Mouse (Mus musculus) forebrain, embryonic 15.5 days (tissue): ENCODE data around the gene Nup188. TPM values are rescaled to one million over a fixed set of nuclear protein-coding genes. Genes with fewer than 3 reads are reported as not detected.

Experiments
- ATAC-seq: fragments of 200-750 bp; cut with Nextera tagmentation; replicated peaks from 2 replicates; pipeline ENCODE4 v1.8.0; 2017; ENCODE audit warnings: mild to moderate bottlenecking, moderate TSS enrichment, moderate library complexity
- H3K27ac ChIP-seq: fragments of 300-500 bp; sonication (generic); replicated peaks from 2 replicates; pipeline ENCODE4 v1.5.1; 2015; ENCODE audit warnings: mild to moderate bottlenecking, inconsistent platforms
- H3K27me3 ChIP-seq: fragments of 300-500 bp; sonication (generic); 2 replicates; pipeline ENCODE4 v1.6.1; 2015; ENCODE audit warnings: inconsistent platforms
- H3K36me3 ChIP-seq: fragments of 300-500 bp; sonication (generic); 2 replicates; pipeline ENCODE4 v1.6.1; 2015; ENCODE audit warnings: mild to moderate bottlenecking, inconsistent platforms
- H3K4me1 ChIP-seq: fragments of 300-500 bp; sonication (generic); 2 replicates; pipeline ENCODE4 v1.6.1; 2015; ENCODE audit warnings: inconsistent platforms
- H3K4me2 ChIP-seq: fragments of 300-500 bp; sonication (generic); replicated peaks from 2 replicates; pipeline ENCODE4 v1.6.1; 2015; ENCODE audit warnings: mild to moderate bottlenecking, inconsistent platforms
- H3K4me3 ChIP-seq: fragments of 300-500 bp; sonication (generic); 2 replicates; pipeline ENCODE4 v1.5.1; 2015; ENCODE audit warnings: mild to moderate bottlenecking, inconsistent platforms
- H3K9ac ChIP-seq: fragments of 300-500 bp; sonication (generic); replicated peaks from 2 replicates; pipeline ENCODE4 v1.6.1; 2015; ENCODE audit warnings: mild to moderate bottlenecking, inconsistent platforms
- H3K9me3 ChIP-seq: fragments of 300-500 bp; sonication (generic); 2 replicates; pipeline ENCODE4 v1.6.1; 2016; ENCODE audit warnings: inconsistent platforms
- WGBS: fragments of 180-500 bp; shearing (Covaris S2); methylation state at CpG from one replicate; pipeline ENCODE4 v1.1.7; 2015; ENCODE audit warnings: mixed read lengths; 5-methylcytosine and 5-hydroxymethylcytosine counted together
- polyA plus RNA-seq: library from polyadenylated mRNA; unstranded; fragments of >200 nt; fragmentation: Nextera tagmentation; extraction: Ambion mirVana; gene quantifications from 2 replicates; pipeline ENCODE4 v1.2.1, GENCODE M21; 2015

Nup188 gene
- polyA plus RNA-seq, 1 experiment from 2014 or later, result 23.5 TPM

DNA sequence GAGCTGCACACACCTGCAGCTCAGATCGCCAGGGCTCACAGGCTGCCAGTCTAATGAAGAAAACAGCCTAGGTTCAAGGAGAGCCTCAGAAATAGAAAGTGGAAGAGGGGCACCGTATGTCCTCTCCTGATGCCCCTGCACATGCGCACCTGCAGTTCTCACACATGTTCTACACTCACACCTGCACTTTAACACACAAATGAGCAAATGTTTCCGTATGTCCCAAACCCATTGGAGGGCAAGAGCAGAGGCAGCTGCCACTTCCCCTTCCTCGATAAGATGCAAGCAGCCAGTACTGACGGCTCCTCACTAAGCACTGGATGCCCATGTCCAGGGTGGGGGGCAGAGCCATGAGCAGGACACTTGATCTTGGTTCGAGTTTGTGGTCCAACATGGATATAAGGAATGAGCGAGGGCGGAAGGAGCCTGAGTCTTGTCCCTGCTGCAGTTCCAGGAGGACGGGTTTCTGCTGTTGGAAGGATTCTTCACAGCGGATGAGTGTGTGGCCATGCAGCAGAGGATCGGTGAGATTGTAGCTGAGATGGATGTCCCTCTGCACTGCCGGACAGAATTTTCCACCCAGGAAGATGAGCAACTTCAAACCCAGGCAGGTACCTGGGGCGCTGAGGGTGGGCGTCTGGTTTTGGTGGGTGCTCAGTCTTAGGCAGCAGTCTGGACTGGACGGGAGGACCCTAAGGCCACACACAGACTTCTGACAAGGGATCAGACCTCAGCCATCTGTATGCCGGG, 16.8 kb upstream of the Nup188 start:
- WGBS, result 89% methylated on average over 17 of the region's 17 CpGs

DNA sequence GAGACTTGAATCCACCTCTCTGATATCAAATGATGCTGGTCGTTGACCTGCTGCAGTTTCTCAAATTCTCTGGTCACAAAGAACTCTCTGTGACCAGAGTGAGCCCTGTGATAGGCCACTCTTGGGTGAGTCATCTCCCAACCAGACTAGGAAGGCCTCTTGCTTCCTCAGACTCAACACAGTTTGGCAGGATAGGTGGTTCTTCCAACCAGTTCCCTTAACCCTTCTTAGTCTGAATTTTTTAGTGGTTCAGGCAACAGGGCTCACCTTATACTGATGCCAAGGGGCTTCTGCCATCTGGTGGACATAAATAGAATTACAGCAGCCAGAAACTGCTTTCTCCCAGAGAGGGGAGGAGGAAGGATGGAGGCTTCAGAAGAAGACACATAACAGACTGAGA, 16.1 kb upstream of the Nup188 start:
- H3K9ac ChIP-seq, result no peak overlapping the region
- H3K9me3 ChIP-seq, result no peaks in the 10 kb centered on the region
- peak; percentile 79; the same call in 1 of the 2 replicates for ATAC-seq
- no peak overlapping the region for H3K4me2 ChIP-seq
- peaks cover 6% of the 10 kb centered on the region for H3K36me3 ChIP-seq
- 0 out of 2 replicates have a peak overlapping the region, but pooled peaks have one; percentile 24 for H3K27ac ChIP-seq
- H3K4me3 ChIP-seq, result no peak overlapping the region
- H3K27me3 ChIP-seq, result no peaks in the 10 kb centered on the region
- H3K4me1 ChIP-seq, result peaks cover 15% of the 10 kb centered on the region
- WGBS, result 38% methylated on average over 1 of the region's 1 CpGs

More for the DNA sequence above, 16.8 kb upstream of the Nup188 start:
- Histone ChIP-seq H3K27ac (peak overlapping the region; percentile 24; the same call in 1 of the 2 replicates), H3K4me2 (no peak overlapping the region), H3K36me3 (peaks cover 11% of the 10 kb centered on the region), H3K9ac (no peak overlapping the region), H3K27me3 (no peaks in the 10 kb centered on the region), H3K9me3 (no peaks in the 10 kb centered on the region), H3K4me1 (peaks cover 20% of the 10 kb centered on the region), H3K4me3 (no peak overlapping the region)
- ATAC-seq, result no peak

DNA sequence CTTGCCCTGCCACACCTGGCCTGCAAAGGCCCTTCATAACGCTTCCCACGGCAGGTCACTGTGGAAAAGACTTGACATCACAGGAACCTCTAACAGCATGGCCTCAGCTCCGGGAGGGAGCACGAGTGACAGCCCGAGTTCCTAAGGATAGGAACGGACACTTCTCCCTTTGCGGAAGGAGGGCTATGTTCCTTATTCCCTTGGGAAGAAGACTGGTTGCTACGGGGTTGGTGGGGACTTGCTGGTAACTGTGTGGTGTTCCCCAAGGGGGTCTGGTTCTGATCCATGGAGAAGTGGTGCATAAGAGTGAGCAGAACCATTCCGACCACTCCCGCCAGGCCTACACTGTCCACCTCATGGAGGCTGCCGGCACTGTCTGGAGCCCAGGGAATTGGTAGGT, 5.5 kb upstream of the Nup188 start, which contains the start of gene Gm28038:
Gene Gm28038, plus strand, starts transcription at position 301 of the 400 bp plus-strand sequence.
- Histone ChIP-seq H3K4me1 (peaks cover 9% of the 10 kb centered on the region), H3K9ac (no peak within 1 kb of the TSS), H3K4me2 (no peak within 1 kb of the TSS), H3K4me3 (no peak within 1 kb of the TSS), H3K36me3 (peaks cover 12% of the 10 kb centered on the region), H3K27ac (no peak within 1 kb of the TSS), H3K9me3 (no peaks in the 10 kb centered on the region), H3K27me3 (no peaks in the 10 kb centered on the region)
- no peak for ATAC-seq
- WGBS, result 91% methylated on average over 11 of the region's 11 CpGs

DNA sequence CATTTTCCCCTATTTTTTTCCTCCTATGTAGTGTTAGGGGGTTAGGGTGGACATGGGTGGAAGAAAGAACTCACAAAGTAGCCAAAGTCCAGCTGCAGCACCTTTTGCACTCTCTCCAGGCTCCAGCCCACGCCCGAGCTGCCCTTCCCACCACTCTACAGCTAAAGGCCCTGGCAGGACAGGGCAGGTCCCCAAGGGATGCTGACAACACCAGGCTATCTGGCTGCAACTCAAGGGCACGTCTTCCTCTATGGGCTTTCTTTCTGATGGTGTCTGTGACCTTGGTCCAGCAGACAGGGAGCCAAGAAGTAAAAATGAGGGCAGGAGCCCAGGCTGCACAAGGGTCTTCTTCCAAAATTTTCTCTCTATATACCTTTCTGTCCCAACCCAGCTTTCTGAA, 4.5 kb upstream of the Nup188 start:
- no peak overlapping the region for H3K4me2 ChIP-seq
- H3K27me3 ChIP-seq, result no peaks in the 10 kb centered on the region
- H3K27ac ChIP-seq, result no peak overlapping the region
- no peaks in the 10 kb centered on the region for H3K9me3 ChIP-seq
- H3K9ac ChIP-seq, result no peak overlapping the region
- 79% methylated on average over 3 of the region's 3 CpGs for WGBS
- no peak for ATAC-seq
- H3K4me1 ChIP-seq, result peaks cover 9% of the 10 kb centered on the region
- no peak overlapping the region for H3K4me3 ChIP-seq
- peaks cover 12% of the 10 kb centered on the region for H3K36me3 ChIP-seq

DNA sequence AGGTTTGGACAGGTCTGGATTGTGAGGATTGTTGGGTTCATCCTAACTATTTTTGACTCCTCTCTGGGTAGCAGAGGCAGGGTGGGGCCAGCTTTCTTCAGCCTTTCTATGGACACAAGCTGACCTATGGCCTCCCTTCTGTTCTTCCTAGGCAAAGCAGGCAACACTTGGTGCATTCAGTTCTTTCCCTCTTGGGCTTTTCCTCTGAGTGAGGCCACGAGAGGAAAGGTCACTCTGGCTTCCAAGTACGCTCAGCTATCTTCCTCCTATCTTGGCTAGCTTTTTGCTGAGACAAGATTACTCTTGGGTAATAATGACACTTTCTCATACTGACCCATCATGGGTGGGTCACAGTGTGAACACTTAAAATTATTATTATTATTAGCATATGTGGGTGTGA, 3.0 kb upstream of the Nup188 start:
- Histone ChIP-seq H3K4me2 (no peak overlapping the region), H3K4me1 (peaks cover 24% of the 10 kb centered on the region), H3K27me3 (no peaks in the 10 kb centered on the region), H3K4me3 (no peak overlapping the region), H3K36me3 (peaks cover 8% of the 10 kb centered on the region), H3K9ac (no peak overlapping the region), H3K9me3 (no peaks in the 10 kb centered on the region), H3K27ac (no peak overlapping the region)
- no peak for ATAC-seq
- WGBS, result 93% methylated on average over 2 of the region's 2 CpGs

DNA sequence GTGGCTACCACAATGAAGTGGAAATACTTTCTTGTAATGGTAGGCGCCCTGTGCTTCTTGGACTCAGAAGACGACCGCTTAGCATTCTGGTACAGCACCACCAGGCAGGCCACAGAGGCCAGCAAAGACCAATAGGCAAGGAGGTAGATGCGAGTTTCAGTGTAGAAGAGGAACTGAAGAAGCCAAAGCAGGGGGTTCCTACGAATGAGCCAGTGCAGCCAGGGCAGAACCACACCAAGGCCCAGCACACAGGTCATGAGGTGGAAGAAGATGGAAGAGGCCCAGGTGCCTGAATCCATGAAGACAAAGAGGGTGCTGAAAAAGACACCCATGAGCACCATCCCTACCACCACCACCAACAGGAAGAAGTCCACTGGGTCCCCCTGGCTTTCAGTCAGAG, 1.2 kb upstream of the Nup188 start:
- H3K9me3 ChIP-seq, result no peaks in the 10 kb centered on the region
- H3K27me3 ChIP-seq, result no peaks in the 10 kb centered on the region
- H3K9ac ChIP-seq, result 0 out of 2 replicates have a peak overlapping the region, but pooled peaks have one; percentile 19
- peak overlapping the region; percentile 95; the same call in 1 of the 2 replicates for H3K4me3 ChIP-seq
- H3K4me1 ChIP-seq, result peaks cover 24% of the 10 kb centered on the region
- 91% methylated on average over 5 of the region's 5 CpGs for WGBS
- no peak overlapping the region for H3K27ac ChIP-seq
- peak overlapping the region; percentile 74 for H3K4me2 ChIP-seq
- ATAC-seq, result no peak
- H3K36me3 ChIP-seq, result peaks cover 7% of the 10 kb centered on the region

DNA sequence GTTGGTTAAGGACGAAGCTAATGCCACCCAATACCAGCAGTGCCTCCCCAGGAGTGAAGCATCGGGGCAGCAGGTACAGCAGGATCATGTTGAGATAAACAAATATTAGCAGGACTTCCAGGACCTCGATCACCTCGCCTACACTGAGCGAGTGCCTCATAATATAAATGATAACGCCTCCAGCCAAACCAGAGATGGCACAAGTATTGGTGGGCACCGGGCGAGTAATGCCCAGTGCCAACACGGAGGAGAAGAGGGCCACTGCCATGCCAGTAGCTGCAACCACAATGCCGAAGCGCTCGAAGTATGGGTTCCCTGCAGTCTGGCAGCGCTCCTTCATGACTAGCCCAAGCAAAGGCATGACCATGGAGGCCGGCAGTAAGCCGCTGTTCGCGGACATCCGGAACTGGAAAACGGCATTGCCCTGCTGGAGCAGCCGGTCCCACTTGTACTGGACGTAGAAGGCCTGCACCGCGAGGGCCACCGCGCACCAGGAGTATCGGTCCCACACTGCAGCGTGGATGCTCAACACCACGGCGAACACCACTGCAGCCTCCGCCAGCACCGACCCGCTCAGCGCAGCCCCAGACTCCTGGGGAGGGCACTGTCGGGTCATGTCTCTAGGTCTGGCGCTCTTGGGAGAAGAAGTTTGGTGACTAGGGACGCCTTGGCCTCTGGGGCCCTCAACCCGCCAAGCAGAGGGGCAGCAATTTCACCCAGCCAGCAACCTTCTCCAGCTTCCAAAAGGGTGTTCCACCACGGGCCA, 598 bp upstream of the Nup188 start:
- Histone ChIP-seq H3K4me2 (peak overlapping the region; percentile 74), H3K36me3 (peaks cover 11% of the 10 kb centered on the region), H3K9ac (peak overlapping the region; percentile 95), H3K9me3 (no peaks in the 10 kb centered on the region), H3K4me3 (peak overlapping the region; percentile 95), H3K27me3 (no peaks in the 10 kb centered on the region), H3K4me1 (peaks cover 24% of the 10 kb centered on the region), H3K27ac (peak overlapping the region; percentile 35; the same call in 1 of the 2 replicates)
- 15% methylated on average over 38 of the region's 38 CpGs for WGBS
- peak; percentile 78 for ATAC-seq

DNA sequence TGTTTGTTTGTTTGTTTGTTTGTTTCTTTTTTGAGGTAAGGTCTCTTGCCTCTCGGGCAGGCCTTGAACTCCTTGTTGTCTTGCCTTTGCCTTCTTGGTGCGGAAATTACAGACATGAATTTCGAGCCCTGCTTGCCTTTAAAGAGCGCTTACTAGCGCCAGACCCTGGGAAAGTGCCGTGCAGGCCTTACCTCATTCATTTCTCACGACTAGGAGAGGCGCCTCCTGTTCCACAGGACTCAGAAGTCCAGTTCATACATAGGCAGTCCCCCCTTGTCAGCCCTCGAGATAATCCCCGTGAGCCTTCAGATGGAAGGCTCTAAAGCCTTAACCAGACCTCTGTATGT, 803 bp downstream of the Nup188 start:
- Histone ChIP-seq H3K4me2 (peak overlapping the region; percentile 74), H3K4me1 (peaks cover 24% of the 10 kb centered on the region), H3K4me3 (peak overlapping the region; percentile 95), H3K27me3 (no peaks in the 10 kb centered on the region), H3K36me3 (peaks cover 11% of the 10 kb centered on the region), H3K9ac (peak overlapping the region; percentile 95), H3K27ac (peak overlapping the region; percentile 59; the same call in 1 of the 2 replicates), H3K9me3 (no peaks in the 10 kb centered on the region)
- WGBS, result under 1% methylated on average over 10 of the region's 10 CpGs
- no peak for ATAC-seq

DNA sequence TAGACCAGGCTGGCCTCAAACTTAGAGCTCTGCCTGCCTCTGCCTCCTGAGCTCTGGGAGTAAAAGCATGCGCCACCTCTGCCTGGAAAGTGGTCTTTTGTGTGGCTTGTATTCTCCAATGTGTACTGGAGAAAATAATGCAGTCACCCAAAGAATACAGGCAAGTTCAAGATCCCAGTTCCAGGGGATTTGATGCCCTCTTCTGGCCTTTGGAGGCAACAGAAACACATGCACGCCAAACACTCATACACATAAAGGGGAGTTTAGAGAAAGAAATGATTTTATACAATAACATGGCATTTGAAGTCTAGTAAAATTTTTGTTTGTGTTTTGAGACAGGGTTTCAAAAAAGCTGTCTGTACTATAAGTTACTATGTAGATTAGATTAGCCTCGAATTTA, 13.3 kb downstream of the Nup188 start:
- no peaks in the 10 kb centered on the region for H3K9me3 ChIP-seq
- no peak for ATAC-seq
- no peak overlapping the region for H3K9ac ChIP-seq
- no peak overlapping the region for H3K4me3 ChIP-seq
- no peaks in the 10 kb centered on the region for H3K4me1 ChIP-seq
- peaks cover 73% of the 10 kb centered on the region for H3K36me3 ChIP-seq
- no peak overlapping the region for H3K4me2 ChIP-seq
- no peaks in the 10 kb centered on the region for H3K27me3 ChIP-seq
- 76% methylated on average over 3 of the region's 3 CpGs for WGBS
- H3K27ac ChIP-seq, result no peak overlapping the region

DNA sequence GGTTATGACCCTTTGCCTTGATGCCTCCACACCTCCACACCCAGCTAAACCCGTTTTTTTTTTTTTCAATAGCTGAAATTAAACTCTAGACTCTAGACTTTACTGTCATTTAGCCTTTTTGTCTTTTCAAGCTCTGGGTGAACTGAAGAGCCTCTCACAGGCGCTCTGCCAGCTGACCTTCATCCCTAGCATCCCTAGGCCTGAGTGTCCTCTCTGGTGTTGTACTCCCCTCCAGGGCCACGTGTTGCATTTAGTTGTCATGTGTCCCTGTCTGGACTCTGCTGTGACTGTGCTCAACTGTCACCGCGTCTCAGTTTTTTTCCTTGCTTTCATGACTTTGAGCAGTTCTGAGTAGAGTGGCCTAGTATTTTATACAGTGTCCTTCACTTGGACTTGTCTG, 13.8 kb downstream of the Nup188 start:
- 91% methylated on average over 5 of the region's 5 CpGs for WGBS
- H3K4me2 ChIP-seq, result no peak overlapping the region
- ATAC-seq, result no peak
- no peak overlapping the region for H3K9ac ChIP-seq
- no peak overlapping the region for H3K4me3 ChIP-seq
- no peaks in the 10 kb centered on the region for H3K27me3 ChIP-seq
- H3K4me1 ChIP-seq, result no peaks in the 10 kb centered on the region
- H3K27ac ChIP-seq, result no peak overlapping the region
- peaks cover 78% of the 10 kb centered on the region for H3K36me3 ChIP-seq
- H3K9me3 ChIP-seq, result no peaks in the 10 kb centered on the region

DNA sequence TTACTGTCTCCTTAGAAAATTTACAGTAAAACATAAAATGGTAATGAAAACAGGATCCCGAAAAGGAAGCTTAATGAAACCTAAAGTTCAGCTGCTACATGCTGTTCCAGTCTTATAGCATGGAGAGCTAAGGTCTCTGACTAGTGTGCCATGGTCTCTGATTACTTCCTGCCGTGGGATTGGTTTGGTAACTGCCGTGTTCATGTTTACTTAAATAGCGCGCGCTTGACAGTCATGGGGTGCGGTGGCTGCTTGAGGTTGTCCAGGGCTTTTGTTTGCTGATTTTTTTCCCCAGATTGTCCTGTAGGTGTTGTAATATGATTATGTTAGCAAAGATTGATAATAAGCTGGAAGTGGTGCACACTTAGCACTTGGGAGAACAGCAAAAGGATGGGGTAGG, 19.9 kb downstream of the Nup188 start:
- WGBS, result 97% methylated on average over 7 of the region's 7 CpGs
- no peak for ATAC-seq
- Histone ChIP-seq H3K9me3 (no peaks in the 10 kb centered on the region), H3K4me3 (no peak overlapping the region), H3K4me2 (no peak overlapping the region), H3K4me1 (no peaks in the 10 kb centered on the region), H3K27ac (no peak overlapping the region), H3K9ac (no peak overlapping the region), H3K27me3 (no peaks in the 10 kb centered on the region), H3K36me3 (peaks cover 94% of the 10 kb centered on the region)

DNA sequence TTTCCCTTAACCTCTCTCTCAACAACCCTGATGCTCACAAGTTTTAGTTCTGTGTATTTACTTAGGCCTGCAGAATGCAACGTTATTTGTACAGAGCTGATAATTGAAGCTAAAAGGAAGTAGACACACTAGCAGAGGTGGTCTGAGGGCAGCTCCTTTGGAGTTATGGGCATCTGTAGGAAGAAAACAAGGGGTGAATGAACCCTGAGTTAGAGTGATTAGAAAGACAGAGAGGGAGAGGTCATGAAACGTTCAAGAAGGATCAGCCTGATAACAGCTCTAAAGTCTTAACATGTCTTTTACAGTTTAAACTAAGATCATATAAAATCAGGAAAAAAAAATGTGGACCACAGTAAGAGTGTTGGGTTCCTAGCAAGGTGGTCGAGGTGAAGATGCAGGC, 23.2 kb downstream of the Nup188 start:
- Histone ChIP-seq H3K9ac (no peak overlapping the region), H3K27ac (no peak overlapping the region), H3K4me3 (no peak overlapping the region), H3K9me3 (no peaks in the 10 kb centered on the region), H3K27me3 (no peaks in the 10 kb centered on the region), H3K4me2 (no peak overlapping the region), H3K36me3 (peaks cover 94% of the 10 kb centered on the region), H3K4me1 (no peaks in the 10 kb centered on the region)
- 91% methylated on average over 3 of the region's 3 CpGs for WGBS
- no peak for ATAC-seq
